Mouse (Mus musculus): ENCODE results near the gene Als2. TPM values are rescaled to one million over a fixed set of nuclear protein-coding genes. Genes with fewer than 3 reads are reported as not detected.

Als2 gene
- polyA plus RNA-seq, 1 experiment from 2014 or later, result 2.6 TPM

DNA sequence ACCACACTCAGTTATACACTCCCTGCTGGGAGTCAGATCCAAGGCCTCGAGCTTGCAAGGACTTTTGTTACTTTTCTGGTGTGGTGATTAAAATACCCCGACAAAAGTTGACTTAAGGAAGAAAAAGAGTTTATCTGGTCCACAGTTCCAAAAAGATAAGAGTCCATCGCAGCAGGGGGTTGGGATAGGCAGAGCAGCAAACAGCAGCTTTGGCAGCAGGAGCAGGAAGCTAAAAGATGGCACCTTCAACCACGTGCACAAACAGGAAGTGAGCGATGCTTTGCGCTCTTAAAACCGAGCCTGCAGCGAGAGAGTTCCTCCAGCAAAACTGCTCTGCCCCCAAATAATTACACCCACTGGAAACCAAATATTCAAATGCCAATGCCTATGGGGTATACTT is 31.9 kb upstream of the Als2 start:
- ATAC-seq, result no peak
- 53% methylated on average over 8 of the region's 8 CpGs for WGBS
- Histone ChIP-seq H3K9ac (ENCODE audit: low read depth, low read length) (no peak overlapping the region), H3K9me3 (ENCODE audit: control insufficient read depth) (no peaks in the 10 kb centered on the region), H3K4me3 (ENCODE audit: low read depth, low read length) (no peak overlapping the region), H3K4me1 (replicated peaks; ENCODE audit: control insufficient read depth, insufficient read depth, low read length) (no peaks in the 10 kb centered on the region), H3K36me3 (ENCODE audit: control insufficient read depth, insufficient read depth) (no peaks in the 10 kb centered on the region), H3K4me2 (replicated peaks; ENCODE audit: low read depth) (no peak overlapping the region), H3K27ac (ENCODE audit: low read depth, low read length) (no peak overlapping the region), H3K27me3 (replicated peaks; ENCODE audit: control insufficient read depth, insufficient read depth, low read length) (no peaks in the 10 kb centered on the region)
- no peak for TF ChIP-seq CTCF (IDR thresholded peaks at IDR 0.05; ENCODE audit: low read depth)

DNA sequence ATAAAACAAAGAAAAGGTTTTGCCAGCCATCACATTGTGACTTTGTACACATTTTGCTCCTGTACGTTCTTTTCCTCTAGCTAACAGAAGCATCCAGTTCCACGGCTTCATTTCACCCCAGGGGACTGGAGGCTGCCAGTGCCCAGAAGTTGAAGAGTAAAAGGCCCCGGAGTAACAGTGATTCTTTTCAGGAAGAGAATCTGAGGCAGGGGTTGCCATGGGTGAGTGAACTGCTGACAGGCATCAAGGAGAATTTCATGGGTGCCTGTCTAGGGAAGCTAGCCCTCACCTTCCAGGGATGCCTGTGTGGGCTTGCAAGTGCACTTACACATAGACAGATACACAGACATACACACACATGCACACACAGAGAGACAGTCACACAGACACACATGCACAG is 20.7 kb upstream of the Als2 start:
- no peak overlapping the region for H3K4me3 ChIP-seq (ENCODE audit: low read depth, low read length)
- H3K4me2 ChIP-seq (replicated peaks; ENCODE audit: low read depth), result no peak overlapping the region
- no peak for ATAC-seq
- no peaks in the 10 kb centered on the region for H3K27me3 ChIP-seq (replicated peaks; ENCODE audit: control insufficient read depth, insufficient read depth, low read length)
- no peak for TF ChIP-seq CTCF (IDR thresholded peaks at IDR 0.05; ENCODE audit: low read depth)
- 83% methylated on average over 3 of the region's 3 CpGs for WGBS
- no peaks in the 10 kb centered on the region for H3K4me1 ChIP-seq (replicated peaks; ENCODE audit: control insufficient read depth, insufficient read depth, low read length)
- no peaks in the 10 kb centered on the region for H3K9me3 ChIP-seq (ENCODE audit: control insufficient read depth)
- no peaks in the 10 kb centered on the region for H3K36me3 ChIP-seq (ENCODE audit: control insufficient read depth, insufficient read depth)
- H3K27ac ChIP-seq (ENCODE audit: low read depth, low read length), result no peak overlapping the region
- no peak overlapping the region for H3K9ac ChIP-seq (ENCODE audit: low read depth, low read length)

DNA sequence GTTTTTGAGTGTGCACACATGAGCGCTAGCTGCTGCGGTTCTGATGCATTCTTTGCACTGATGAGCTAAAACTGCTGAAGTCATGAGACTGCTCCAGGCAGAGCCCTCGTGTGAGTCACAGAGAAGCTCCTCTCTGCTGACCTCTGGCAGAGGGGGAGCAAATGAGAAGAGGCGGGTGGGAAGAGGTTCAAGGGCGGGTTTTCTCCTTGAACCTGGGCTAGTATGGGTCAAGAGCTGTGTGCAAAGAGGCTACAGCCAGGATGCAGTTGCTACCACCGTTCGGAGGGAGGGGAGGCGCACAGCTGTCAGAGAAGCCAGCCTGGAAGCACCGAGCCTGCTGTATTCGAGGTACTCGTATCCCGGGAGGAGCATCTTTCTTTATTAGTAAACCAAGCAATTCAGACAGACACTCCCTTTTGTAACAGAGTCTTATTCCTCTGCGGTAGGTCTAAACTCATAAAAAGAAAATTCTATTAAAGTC is 19.8 kb upstream of the Als2 start, which contains the start of gene Cdk15:
Gene Cdk15 (plus strand): TSS at position 156 of the 481 bp plus-strand sequence.
- TF ChIP-seq CTCF (IDR thresholded peaks at IDR 0.05; ENCODE audit: low read depth), result no peak
- no peaks in the 10 kb centered on the region for H3K9me3 ChIP-seq (ENCODE audit: control insufficient read depth)
- H3K27me3 ChIP-seq (replicated peaks; ENCODE audit: control insufficient read depth, insufficient read depth, low read length), result no peaks in the 10 kb centered on the region
- H3K4me3 ChIP-seq (ENCODE audit: low read depth, low read length), result no peak within 1 kb of the TSS
- WGBS, result 25% methylated on average over 13 of the region's 13 CpGs
- H3K9ac ChIP-seq (ENCODE audit: low read depth, low read length), result no peak within 1 kb of the TSS
- peak within 1 kb of the TSS; percentile 5; the same call in 1 of the 2 replicates for H3K27ac ChIP-seq (ENCODE audit: low read depth, low read length)
- no peak for ATAC-seq
- H3K4me2 ChIP-seq (replicated peaks; ENCODE audit: low read depth), result peak within 1 kb of the TSS; percentile 35; the same call in 1 of the 2 replicates
- no peaks in the 10 kb centered on the region for H3K36me3 ChIP-seq (ENCODE audit: control insufficient read depth, insufficient read depth)
- H3K4me1 ChIP-seq (replicated peaks; ENCODE audit: control insufficient read depth, insufficient read depth, low read length), result no peaks in the 10 kb centered on the region

- WGBS, result 8% methylated on average over 16 of the region's 18 CpGs
- H3K4me1 ChIP-seq (replicated peaks; ENCODE audit: control insufficient read depth, insufficient read depth, low read length), result no peaks in the 10 kb centered on the region
- no peaks in the 10 kb centered on the region for H3K9me3 ChIP-seq (ENCODE audit: control insufficient read depth)
- no peak for ATAC-seq
- no peak overlapping the region for H3K27ac ChIP-seq (ENCODE audit: low read depth, low read length)
- no peaks in the 10 kb centered on the region for H3K36me3 ChIP-seq (ENCODE audit: control insufficient read depth, insufficient read depth)
- H3K27me3 ChIP-seq (replicated peaks; ENCODE audit: control insufficient read depth, insufficient read depth, low read length), result no peaks in the 10 kb centered on the region
- peak overlapping the region; percentile 59 for H3K4me2 ChIP-seq (replicated peaks; ENCODE audit: low read depth)
- H3K4me3 ChIP-seq (ENCODE audit: low read depth, low read length), result peak overlapping the region; percentile 21
- no peak overlapping the region for H3K9ac ChIP-seq (ENCODE audit: low read depth, low read length)
- no peak for TF ChIP-seq CTCF (IDR thresholded peaks at IDR 0.05; ENCODE audit: low read depth)
These were observed 16.4 kb upstream of the Als2 start for GRCm38 (mm10) chr1:59253301-59253909.

- Histone ChIP-seq H3K36me3 (ENCODE audit: control insufficient read depth, insufficient read depth) (no peaks in the 10 kb centered on the region), H3K4me2 (replicated peaks; ENCODE audit: low read depth) (peak overlapping the region; percentile 59), H3K27ac (ENCODE audit: low read depth, low read length) (no peak overlapping the region), H3K4me1 (replicated peaks; ENCODE audit: control insufficient read depth, insufficient read depth, low read length) (no peaks in the 10 kb centered on the region), H3K4me3 (ENCODE audit: low read depth, low read length) (peak overlapping the region; percentile 21), H3K9ac (ENCODE audit: low read depth, low read length) (no peak overlapping the region), H3K27me3 (replicated peaks; ENCODE audit: control insufficient read depth, insufficient read depth, low read length) (no peaks in the 10 kb centered on the region), H3K9me3 (ENCODE audit: control insufficient read depth) (no peaks in the 10 kb centered on the region)
- TF ChIP-seq CTCF (IDR thresholded peaks at IDR 0.05; ENCODE audit: low read depth), result no peak
- no peak for ATAC-seq
- WGBS, result 11% methylated on average over 3 of the region's 7 CpGs
These were observed 15.7 kb upstream of the Als2 start for GRCm38 (mm10) chr1:59252762-59253161.

DNA sequence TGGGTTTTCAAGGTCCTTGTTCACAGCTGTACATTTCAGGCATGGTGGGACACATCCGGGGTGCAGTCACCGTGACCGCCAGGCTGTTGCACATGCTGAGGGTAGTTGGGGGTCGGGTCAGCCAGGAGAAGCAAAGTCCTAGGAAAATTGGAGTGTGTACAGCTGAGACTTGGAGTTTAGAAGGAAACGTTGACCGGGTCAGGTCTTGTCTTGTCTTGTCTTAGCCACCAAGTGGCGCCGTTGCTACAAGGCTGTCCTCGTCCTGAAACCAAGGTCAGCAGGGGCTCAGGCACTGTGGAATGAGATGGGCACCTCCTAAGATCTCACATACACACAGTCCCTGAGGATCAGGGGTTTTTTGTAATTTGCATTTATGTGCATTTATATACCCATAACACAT is 10.6 kb upstream of the Als2 start:
- Histone ChIP-seq H3K4me1 (replicated peaks; ENCODE audit: control insufficient read depth, insufficient read depth, low read length) (no peaks in the 10 kb centered on the region), H3K9me3 (ENCODE audit: control insufficient read depth) (no peaks in the 10 kb centered on the region), H3K9ac (ENCODE audit: low read depth, low read length) (no peak overlapping the region), H3K27me3 (replicated peaks; ENCODE audit: control insufficient read depth, insufficient read depth, low read length) (no peaks in the 10 kb centered on the region), H3K27ac (ENCODE audit: low read depth, low read length) (no peak overlapping the region), H3K4me2 (replicated peaks; ENCODE audit: low read depth) (no peak overlapping the region), H3K36me3 (ENCODE audit: control insufficient read depth, insufficient read depth) (no peaks in the 10 kb centered on the region), H3K4me3 (ENCODE audit: low read depth, low read length) (no peak overlapping the region)
- peak; percentile 92 for TF ChIP-seq CTCF (IDR thresholded peaks at IDR 0.05; ENCODE audit: low read depth)
- ATAC-seq, result 0 out of 2 replicates have a peak, but pooled peaks have one; percentile 25
- WGBS, result 3% methylated on average over 9 of the region's 9 CpGs

All from intestine, postnatal 0 days (tissue).